Mouse (Mus musculus): ENCODE results near the gene Map2. TPM values are rescaled to one million over a fixed set of nuclear protein-coding genes. Genes with fewer than 3 reads are reported as not detected.

Gene Map2
- polyA plus RNA-seq, 1 experiment from 2014 or later, result 12.7 TPM

- Histone ChIP-seq H3K4me3 (ENCODE audit: low read depth, low read length) (no peak overlapping the region), H3K4me2 (ENCODE audit: low read length) (no peak overlapping the region), H3K9ac (ENCODE audit: low read length) (no peak overlapping the region), H3K27ac (ENCODE audit: low read depth) (no peak overlapping the region), H3K27me3 (replicated peaks; ENCODE audit: control insufficient read depth, insufficient read depth, low read length) (no peaks in the 10 kb centered on the region), H3K4me1 (replicated peaks; ENCODE audit: control insufficient read depth, insufficient read depth, low read length) (no peaks in the 10 kb centered on the region), H3K36me3 (ENCODE audit: control insufficient read depth, insufficient read depth, low read length) (no peaks in the 10 kb centered on the region), H3K9me3 (ENCODE audit: control insufficient read depth, low read length) (no peaks in the 10 kb centered on the region)
- DNase-seq (ENCODE audit: low spot score) (no peak), ATAC-seq (replicated peaks; ENCODE audit: low FRiP score, low TSS enrichment, low read depth) (no peak)
- 89% methylated on average over 1 of the region's 1 CpGs for WGBS
These were observed 164.1 kb downstream of the Map2 start for GRCm38 (mm10) chr1:66339213-66339612.

- 71% methylated on average over 8 of the region's 8 CpGs for WGBS
- no peak for DNase-seq (ENCODE audit: low spot score)
- H3K9ac ChIP-seq (ENCODE audit: low read length), result no peak overlapping the region
These were observed 173.5 kb downstream of the Map2 start for GRCm38 (mm10) chr1:66348404-66349165.

GRCm38 (mm10) chr1:66349166-66349835, 174.2 kb downstream of the Map2 start:
- WGBS, result 78% methylated on average over 3 of the region's 3 CpGs
- DNase-seq (ENCODE audit: low spot score) (no peak), ATAC-seq (replicated peaks; ENCODE audit: low FRiP score, low TSS enrichment, low read depth) (no peak)
- no peaks in the 10 kb centered on the region for H3K9me3 ChIP-seq (ENCODE audit: control insufficient read depth, low read length)
- H3K27me3 ChIP-seq (replicated peaks; ENCODE audit: control insufficient read depth, insufficient read depth, low read length), result no peaks in the 10 kb centered on the region
- no peak overlapping the region for H3K27ac ChIP-seq (ENCODE audit: low read depth)
- no peaks in the 10 kb centered on the region for H3K36me3 ChIP-seq (ENCODE audit: control insufficient read depth, insufficient read depth, low read length)
- no peaks in the 10 kb centered on the region for H3K4me1 ChIP-seq (replicated peaks; ENCODE audit: control insufficient read depth, insufficient read depth, low read length)
- no peak overlapping the region for H3K4me3 ChIP-seq (ENCODE audit: low read depth, low read length)
- no peak overlapping the region for H3K4me2 ChIP-seq (ENCODE audit: low read length)
- H3K9ac ChIP-seq (ENCODE audit: low read length), result no peak overlapping the region

More at GRCm38 (mm10) chr1:66348404-66349165, 173.5 kb downstream of the Map2 start:
- Histone ChIP-seq H3K27me3 (replicated peaks; ENCODE audit: control insufficient read depth, insufficient read depth, low read length) (no peaks in the 10 kb centered on the region), H3K27ac (ENCODE audit: low read depth) (no peak overlapping the region), H3K4me1 (replicated peaks; ENCODE audit: control insufficient read depth, insufficient read depth, low read length) (no peaks in the 10 kb centered on the region), H3K4me3 (ENCODE audit: low read depth, low read length) (no peak overlapping the region), H3K9me3 (ENCODE audit: control insufficient read depth, low read length) (no peaks in the 10 kb centered on the region), H3K36me3 (ENCODE audit: control insufficient read depth, insufficient read depth, low read length) (no peaks in the 10 kb centered on the region), H3K4me2 (ENCODE audit: low read length) (no peak overlapping the region)
- ATAC-seq (replicated peaks; ENCODE audit: low FRiP score, low TSS enrichment, low read depth), result no peak

GRCm38 (mm10) chr1:66351366-66351765, 176.3 kb downstream of the Map2 start:
- Histone ChIP-seq H3K36me3 (ENCODE audit: control insufficient read depth, insufficient read depth, low read length) (no peaks in the 10 kb centered on the region), H3K4me2 (ENCODE audit: low read length) (no peak overlapping the region), H3K9me3 (ENCODE audit: control insufficient read depth, low read length) (no peaks in the 10 kb centered on the region), H3K9ac (ENCODE audit: low read length) (no peak overlapping the region), H3K27ac (ENCODE audit: low read depth) (no peak overlapping the region), H3K4me3 (ENCODE audit: low read depth, low read length) (no peak overlapping the region), H3K27me3 (replicated peaks; ENCODE audit: control insufficient read depth, insufficient read depth, low read length) (no peaks in the 10 kb centered on the region), H3K4me1 (replicated peaks; ENCODE audit: control insufficient read depth, insufficient read depth, low read length) (no peaks in the 10 kb centered on the region)
- DNase-seq (ENCODE audit: low spot score) (no peak), ATAC-seq (replicated peaks; ENCODE audit: low FRiP score, low TSS enrichment, low read depth) (no peak)

- Histone ChIP-seq H3K4me1 (replicated peaks; ENCODE audit: control insufficient read depth, insufficient read depth, low read length) (no peaks in the 10 kb centered on the region), H3K27ac (ENCODE audit: low read depth) (no peak overlapping the region), H3K4me2 (ENCODE audit: low read length) (no peak overlapping the region), H3K9me3 (ENCODE audit: control insufficient read depth, low read length) (no peaks in the 10 kb centered on the region), H3K4me3 (ENCODE audit: low read depth, low read length) (no peak overlapping the region), H3K27me3 (replicated peaks; ENCODE audit: control insufficient read depth, insufficient read depth, low read length) (no peaks in the 10 kb centered on the region), H3K36me3 (ENCODE audit: control insufficient read depth, insufficient read depth, low read length) (no peaks in the 10 kb centered on the region), H3K9ac (ENCODE audit: low read length) (no peak overlapping the region)
- ATAC-seq (replicated peaks; ENCODE audit: low FRiP score, low TSS enrichment, low read depth), result no peak
- no peak for DNase-seq (ENCODE audit: low spot score)
- 89% methylated on average over 2 of the region's 2 CpGs for WGBS
These were observed 186.7 kb downstream of the Map2 start for GRCm38 (mm10) chr1:66361799-66362198.

GRCm38 (mm10) chr1:66363285-66363684, 188.2 kb downstream of the Map2 start:
- H3K9me3 ChIP-seq (ENCODE audit: control insufficient read depth, low read length), result no peaks in the 10 kb centered on the region
- H3K4me1 ChIP-seq (replicated peaks; ENCODE audit: control insufficient read depth, insufficient read depth, low read length), result no peaks in the 10 kb centered on the region
- H3K4me2 ChIP-seq (ENCODE audit: low read length), result no peak overlapping the region
- ATAC-seq (replicated peaks; ENCODE audit: low FRiP score, low TSS enrichment, low read depth) (no peak), DNase-seq (ENCODE audit: low spot score) (no peak)
- no peak overlapping the region for H3K9ac ChIP-seq (ENCODE audit: low read length)
- H3K27me3 ChIP-seq (replicated peaks; ENCODE audit: control insufficient read depth, insufficient read depth, low read length), result no peaks in the 10 kb centered on the region
- 85% methylated on average over 9 of the region's 9 CpGs for WGBS
- no peaks in the 10 kb centered on the region for H3K36me3 ChIP-seq (ENCODE audit: control insufficient read depth, insufficient read depth, low read length)
- H3K4me3 ChIP-seq (ENCODE audit: low read depth, low read length), result no peak overlapping the region
- no peak overlapping the region for H3K27ac ChIP-seq (ENCODE audit: low read depth)

GRCm38 (mm10) chr1:66364386-66364785, 189.3 kb downstream of the Map2 start:
- H3K4me1 ChIP-seq (replicated peaks; ENCODE audit: control insufficient read depth, insufficient read depth, low read length), result no peaks in the 10 kb centered on the region
- no peaks in the 10 kb centered on the region for H3K36me3 ChIP-seq (ENCODE audit: control insufficient read depth, insufficient read depth, low read length)
- no peak overlapping the region for H3K27ac ChIP-seq (ENCODE audit: low read depth)
- 87% methylated on average over 2 of the region's 2 CpGs for WGBS
- H3K4me3 ChIP-seq (ENCODE audit: low read depth, low read length), result no peak overlapping the region
- H3K9ac ChIP-seq (ENCODE audit: low read length), result no peak overlapping the region
- H3K4me2 ChIP-seq (ENCODE audit: low read length), result no peak overlapping the region
- no peaks in the 10 kb centered on the region for H3K9me3 ChIP-seq (ENCODE audit: control insufficient read depth, low read length)
- no peaks in the 10 kb centered on the region for H3K27me3 ChIP-seq (replicated peaks; ENCODE audit: control insufficient read depth, insufficient read depth, low read length)
- DNase-seq (ENCODE audit: low spot score) (no peak), ATAC-seq (replicated peaks; ENCODE audit: low FRiP score, low TSS enrichment, low read depth) (no peak)

GRCm38 (mm10) chr1:66365600-66365999, 190.5 kb downstream of the Map2 start:
- Histone ChIP-seq H3K9me3 (ENCODE audit: control insufficient read depth, low read length) (no peaks in the 10 kb centered on the region), H3K36me3 (ENCODE audit: control insufficient read depth, insufficient read depth, low read length) (no peaks in the 10 kb centered on the region), H3K4me1 (replicated peaks; ENCODE audit: control insufficient read depth, insufficient read depth, low read length) (no peaks in the 10 kb centered on the region), H3K4me3 (ENCODE audit: low read depth, low read length) (no peak overlapping the region), H3K27me3 (replicated peaks; ENCODE audit: control insufficient read depth, insufficient read depth, low read length) (no peaks in the 10 kb centered on the region), H3K9ac (ENCODE audit: low read length) (no peak overlapping the region), H3K27ac (ENCODE audit: low read depth) (no peak overlapping the region), H3K4me2 (ENCODE audit: low read length) (no peak overlapping the region)
- WGBS, result 61% methylated on average over 4 of the region's 4 CpGs
- no peak for DNase-seq (ENCODE audit: low spot score)
- no peak for ATAC-seq (replicated peaks; ENCODE audit: low FRiP score, low TSS enrichment, low read depth)

GRCm38 (mm10) chr1:66369486-66369885, 194.4 kb downstream of the Map2 start:
- Histone ChIP-seq H3K4me2 (ENCODE audit: low read length) (no peak overlapping the region), H3K36me3 (ENCODE audit: control insufficient read depth, insufficient read depth, low read length) (no peaks in the 10 kb centered on the region), H3K9ac (ENCODE audit: low read length) (no peak overlapping the region), H3K27me3 (replicated peaks; ENCODE audit: control insufficient read depth, insufficient read depth, low read length) (no peaks in the 10 kb centered on the region), H3K27ac (ENCODE audit: low read depth) (no peak overlapping the region), H3K9me3 (ENCODE audit: control insufficient read depth, low read length) (no peaks in the 10 kb centered on the region), H3K4me1 (replicated peaks; ENCODE audit: control insufficient read depth, insufficient read depth, low read length) (no peaks in the 10 kb centered on the region), H3K4me3 (ENCODE audit: low read depth, low read length) (no peak overlapping the region)
- no peak for DNase-seq (ENCODE audit: low spot score)
- 83% methylated on average over 7 of the region's 7 CpGs for WGBS
- no peak for ATAC-seq (replicated peaks; ENCODE audit: low FRiP score, low TSS enrichment, low read depth)
